Mouse (Mus musculus) right cerebral cortex, adult 2 months (tissue): ENCODE measurements around the gene Ndufa1.
A peak's percentile ranks its signal among the peaks of the same experiment; 100 is the strongest.
"Not testable (repeated sequence)": the region's sequence is repeated elsewhere in the genome, so short reads cannot be mapped to it uniquely, and the experiment has no call there.

Experiments
- DNase-seq, 2 experiments: peaks; one replicate each; pipeline ENCODE4 v3.0.0; 2021 to 2022; ENCODE audit warnings: low spot score in 2 of 2

The Ndufa1 gene

DNA sequence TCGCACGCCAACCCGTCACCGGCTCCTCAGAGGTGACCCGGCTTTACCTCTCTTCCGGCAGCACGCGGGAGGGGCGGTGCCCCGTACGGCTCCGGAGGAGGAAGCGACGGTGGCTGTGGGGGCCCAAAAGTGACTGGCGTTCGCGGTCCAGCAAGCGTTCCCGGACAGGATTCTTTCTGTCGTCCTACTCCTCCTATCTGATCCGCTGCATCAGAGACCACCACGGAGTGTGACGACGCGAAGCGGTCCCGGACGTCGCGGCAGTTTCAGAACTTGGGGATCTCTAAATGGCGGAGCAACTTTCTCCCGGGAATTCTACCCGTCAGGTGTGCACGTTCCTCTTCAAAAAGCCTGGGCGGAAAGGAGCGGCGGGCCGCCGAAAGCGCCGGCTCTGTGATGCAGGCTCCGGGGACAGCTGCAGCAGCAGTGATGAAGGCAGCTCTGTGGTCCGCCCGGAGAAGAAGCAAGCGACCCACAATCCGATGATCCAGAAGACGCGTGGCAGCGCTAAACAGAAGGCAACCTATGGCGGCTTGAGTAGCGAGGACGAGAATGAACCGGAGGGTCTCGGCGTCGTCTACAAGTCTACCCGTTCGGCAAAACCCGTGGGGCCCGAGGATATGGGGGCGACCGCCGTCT, at the start of gene Ndufa1, which contains the start of gene Rnf113a1:
Gene Ndufa1, minus strand, starts transcription at position 59 of the 639 bp plus-strand sequence.
Gene Rnf113a1, plus strand, starts transcription at position 141 of the 639 bp plus-strand sequence.
- DNase-seq = peak; percentile 79 to 82

DNA sequence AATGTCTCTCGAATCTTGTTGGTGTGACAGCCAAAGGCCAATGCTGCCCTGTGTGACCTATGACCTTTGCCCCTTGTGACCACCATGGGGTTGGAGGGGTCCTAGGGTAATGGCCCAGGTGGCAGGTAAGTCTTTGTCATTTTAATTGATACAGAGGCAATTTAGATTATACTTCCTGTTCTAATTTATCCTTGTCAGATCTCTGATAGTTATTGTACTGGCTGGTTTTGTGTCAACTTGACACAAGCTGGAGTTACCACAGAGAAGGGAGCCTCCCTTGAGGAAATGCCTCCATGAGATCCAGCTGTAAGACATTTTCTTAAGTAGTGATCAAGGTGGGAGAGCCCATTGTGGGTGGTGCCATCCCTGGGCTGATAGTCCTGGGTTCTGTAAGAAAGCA, 31.2 kb upstream of the Ndufa1 start, which contains the start of gene Rhox1:
Gene Rhox1, minus strand, starts transcription at position 101 of the 400 bp plus-strand sequence.
- not testable (repeated sequence) for DNase-seq

DNA sequence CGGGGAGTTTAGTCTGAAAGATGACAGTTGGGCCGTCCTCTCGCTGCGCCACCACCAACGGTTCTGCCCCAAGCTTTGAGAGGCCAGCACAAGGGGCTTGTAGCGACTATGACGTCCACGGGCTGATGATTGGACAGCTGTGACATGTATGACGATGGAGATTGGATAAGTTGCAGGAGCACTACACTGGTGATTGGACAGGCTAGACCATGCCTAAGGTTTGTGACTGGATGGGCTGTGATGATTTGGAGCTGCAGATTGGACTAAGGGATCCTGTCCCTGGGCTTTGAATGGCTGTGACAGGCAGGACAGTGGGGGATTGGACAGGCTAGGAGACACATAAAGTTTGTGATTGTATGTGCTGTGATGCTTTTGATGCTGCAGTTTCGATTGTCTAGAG, 20.0 kb upstream of the Ndufa1 start, which contains the start of gene Gm9:
Gene Gm9, minus strand, starts transcription at position 101 of the 400 bp plus-strand sequence.
- DNase-seq = no peak

- DNase-seq = no peak
Observed at GRCm38 (mm10) chrX:37198676-37199075, 7.7 kb upstream of the Ndufa1 start.

- DNase-seq = peak; percentile 15 to 32
Observed at GRCm38 (mm10) chrX:37191744-37192379, 899 bp upstream of the Ndufa1 start.

GRCm38 (mm10) chrX:37190755-37191104, 233 bp downstream of the Ndufa1 start:
- DNase-seq = no peak

- DNase-seq = not testable (repeated sequence)
Observed at GRCm38 (mm10) chrX:37184401-37184800, 6.6 kb downstream of the Ndufa1 start.

GRCm38 (mm10) chrX:37168742-37169141, 22.2 kb downstream of the Ndufa1 start, which contains the start of gene Akap14:
Akap14 (minus strand) TSS chrX:37168842.
- no peak for DNase-seq

DNA sequence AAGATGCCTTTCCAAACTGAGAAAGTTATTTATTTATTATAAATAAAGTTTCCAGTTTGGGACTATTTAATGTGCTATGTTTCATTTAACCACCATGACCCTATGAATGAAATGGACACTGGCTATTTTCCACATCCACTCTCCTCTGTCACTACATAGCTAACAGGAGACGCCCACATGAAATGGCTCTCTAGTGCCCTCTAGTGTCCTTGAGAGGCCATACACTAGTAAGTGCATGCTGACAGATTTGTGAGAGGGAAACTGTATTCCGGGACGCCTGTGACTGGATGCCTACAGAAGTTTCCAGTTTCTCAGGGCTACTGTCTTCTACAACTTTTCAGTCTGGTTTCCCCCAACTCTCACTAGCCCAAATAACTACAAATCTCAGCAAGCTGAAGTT, 23.9 kb downstream of the Ndufa1 start:
- DNase-seq = peak; percentile 13 to 19

DNA sequence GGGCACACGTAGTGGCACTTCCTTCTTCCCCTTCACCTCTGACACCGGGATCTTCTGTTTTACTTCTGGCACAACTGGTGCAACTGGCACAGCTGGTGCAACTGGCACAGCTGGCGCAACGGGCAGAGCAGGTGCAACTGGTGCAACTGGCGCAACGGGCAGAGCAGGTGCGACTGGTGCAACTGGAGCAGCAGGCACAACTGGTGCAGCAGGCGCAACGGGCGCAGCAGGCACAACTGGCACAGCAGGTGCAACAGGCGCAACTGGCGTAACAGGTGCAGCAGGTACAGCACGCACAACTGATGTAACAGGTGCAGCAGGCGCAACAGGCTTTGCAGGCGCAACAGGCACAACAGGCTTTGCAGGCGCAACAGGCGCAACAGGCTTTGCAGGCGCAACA, 27.8 kb downstream of the Ndufa1 start:
- no peak for DNase-seq

- no peak for DNase-seq
Observed at GRCm38 (mm10) chrX:37161169-37161568, 29.8 kb downstream of the Ndufa1 start.

- DNase-seq = no peak
Observed at GRCm38 (mm10) chrX:37157839-37158238, 33.1 kb downstream of the Ndufa1 start.

DNA sequence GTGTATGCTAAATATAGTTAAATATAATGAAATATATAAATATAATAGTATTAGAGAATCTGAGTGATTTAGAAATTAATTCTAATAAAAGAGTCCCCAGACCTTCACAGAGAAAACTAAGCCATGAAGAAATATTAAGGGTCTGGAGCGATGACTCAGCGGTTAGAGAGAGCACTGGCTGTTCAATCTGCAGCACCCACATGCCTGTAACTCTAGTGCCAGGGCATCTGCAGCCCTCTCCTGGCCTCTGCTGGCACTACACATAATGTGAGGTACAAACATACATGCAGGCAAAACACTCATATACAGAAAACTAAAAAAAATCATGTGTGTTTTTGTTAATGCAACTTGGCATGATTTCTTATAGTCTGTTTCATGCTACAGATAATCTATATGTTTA, 46.0 kb downstream of the Ndufa1 start:
- DNase-seq = no peak

- DNase-seq = not testable (repeated sequence)
Observed at GRCm38 (mm10) chrX:37144498-37144897, 46.5 kb downstream of the Ndufa1 start.

GRCm38 (mm10) chrX:37141732-37142131, 49.2 kb downstream of the Ndufa1 start:
- no peak for DNase-seq
